32 mouse cellular contexts compared by ENCODE assay signal in the genomic region with DNA sequence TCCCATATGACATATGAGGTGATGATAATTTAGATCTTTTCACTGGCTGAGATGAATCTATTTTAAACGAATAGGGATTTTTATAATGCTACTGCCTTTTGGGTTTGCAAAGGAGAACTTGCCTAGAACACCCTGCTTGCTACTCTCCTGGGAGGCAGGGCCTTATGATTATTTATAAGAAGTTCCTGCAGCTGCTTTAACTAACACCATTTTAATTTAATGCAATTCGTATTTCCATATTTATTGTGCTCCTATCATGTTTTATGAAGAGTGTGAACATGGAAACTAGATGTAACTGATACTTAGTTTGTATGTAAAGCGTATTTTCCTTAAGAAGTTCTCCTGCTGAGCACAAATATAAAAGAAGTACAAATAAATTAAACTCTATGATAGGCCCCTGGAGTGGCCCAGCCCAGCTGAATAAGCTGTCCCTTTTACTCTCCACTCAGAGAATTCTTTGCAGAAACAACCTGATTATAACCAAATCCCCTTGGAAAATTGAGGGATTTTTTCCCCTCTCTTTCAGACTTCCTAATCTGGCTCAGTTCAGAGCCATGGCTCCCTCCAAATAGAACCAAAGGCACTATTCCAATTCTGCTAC.
A peak's percentile ranks its signal among the peaks of the same experiment; 100 is the strongest.
DNase-seq lines count a peak whose midpoint lies in the region; ATAC-seq and TF ChIP-seq lines count a peak whose summit lies in the region.
"Had no signal": no experiment of that assay in that cellular context is flagged by ENCODE, and none has a peak within 500 bp of the region (broad histone marks: within the 10 kb centered on the region; RNA-seq: fewer than 3 reads in every experiment).

No protein-coding gene starts in this region.

- WGBS in forebrain, embryonic 14.5 days: 29% methylated on average over 3 of the region's 3 CpGs
- WGBS in forebrain, postnatal 0 days: 27% methylated on average over 3 of the region's 3 CpGs
- WGBS in midbrain, embryonic 13.5 days: 23% methylated on average over 3 of the region's 3 CpGs
- 28% methylated on average over 3 of the region's 3 CpGs for WGBS in midbrain, embryonic 15.5 days

- H3K4me1 ChIP-seq in forebrain, embryonic 14.5 days (ENCODE audit: control insufficient read depth, insufficient read depth, low read length): no peaks in the 10 kb centered on the region
- no peaks in the 10 kb centered on the region for H3K4me1 ChIP-seq in forebrain, postnatal 0 days (ENCODE audit: insufficient read depth)
- H3K4me1 ChIP-seq in midbrain, embryonic 13.5 days (replicated peaks): peaks cover 7% of the 10 kb centered on the region; the same call in 1 of the 2 replicates
- H3K4me1 ChIP-seq in midbrain, embryonic 15.5 days: peaks cover 5% of the 10 kb centered on the region
- H3K4me1 ChIP-seq: embryonic facial prominence, embryonic 13.5 days; heart, embryonic 10.5 days; heart, embryonic 13.5 days had no signal

- no peak overlapping the region for H3K9ac ChIP-seq in forebrain, embryonic 14.5 days (ENCODE audit: low read length)
- no peak overlapping the region for H3K9ac ChIP-seq in forebrain, postnatal 0 days
- no peak overlapping the region for H3K9ac ChIP-seq in midbrain, embryonic 13.5 days (replicated peaks)
- H3K9ac ChIP-seq in midbrain, embryonic 15.5 days: no peak overlapping the region
- H3K9ac ChIP-seq: embryonic facial prominence, embryonic 13.5 days; heart, embryonic 13.5 days; hindbrain, embryonic 14.5 days had no signal

- DNase-seq in forebrain, embryonic 14.5 days (ENCODE audit: low spot score): peak; percentile 27
- DNase-seq in forebrain, postnatal 0 days: no peak
- no peak for DNase-seq in frontal cortex, postnatal 10 days (ENCODE audit: low spot score in 2 of 2)
- DNase-seq: adrenal gland, postnatal 10 days; adrenal gland, postnatal 36 days; B cell, adult 2 months; cerebellum, adult 11-12 months; cerebellum, adult 8-10 months; cerebellum, postnatal 10 days; cerebellum, postnatal 36 days; embryo, embryonic 11 days; gastrocnemius, postnatal 10 days; gastrocnemius, postnatal 36 days; heart, adult 2 months; heart, postnatal 14 days; heart, postnatal 4 days had no signal

- peak; percentile 26; the same call in 1 of the 2 replicates for ATAC-seq in forebrain, embryonic 14.5 days
- no peak for ATAC-seq in forebrain, postnatal 0 days
- peak; percentile 44; the same call in 1 of the 2 replicates for ATAC-seq in frontal cortex, adult (ENCODE audit: low TSS enrichment)
- peak; percentile 80 for ATAC-seq in midbrain, embryonic 13.5 days
- ATAC-seq in midbrain, embryonic 15.5 days (replicated peaks): no peak
- ATAC-seq in cerebellum, adult (ENCODE audit: insufficient number of reproducible peaks, low FRiP score, low TSS enrichment): no peak
- ATAC-seq: hindbrain, postnatal 0 days; inflammation-experienced regulatory T-cells, adult 6 months; intestine, embryonic 16.5 days; Patski had no signal

- H3K4me3 ChIP-seq in forebrain, embryonic 14.5 days (ENCODE audit: low read depth, low read length): no peak overlapping the region
- no peak overlapping the region for H3K4me3 ChIP-seq in forebrain, postnatal 0 days (ENCODE audit: low read depth, low read length)
- no peak overlapping the region for H3K4me3 ChIP-seq in midbrain, embryonic 13.5 days (replicated peaks)
- H3K4me3 ChIP-seq in midbrain, embryonic 15.5 days: no peak overlapping the region
- H3K4me3 ChIP-seq: embryonic facial prominence, embryonic 10.5 days; embryonic facial prominence, embryonic 13.5 days; erythroblast, embryonic 14.5 days; heart, adult 2 months; heart, embryonic 10.5 days; heart, embryonic 13.5 days had no signal

- no peaks in the 10 kb centered on the region for H3K27me3 ChIP-seq in forebrain, embryonic 14.5 days (replicated peaks; ENCODE audit: control insufficient read depth, insufficient read depth, low read length)
- H3K27me3 ChIP-seq in forebrain, postnatal 0 days (ENCODE audit: insufficient read depth, low read length): no peaks in the 10 kb centered on the region
- H3K27me3 ChIP-seq in midbrain, embryonic 13.5 days: peaks cover 15% of the 10 kb centered on the region
- H3K27me3 ChIP-seq in midbrain, embryonic 15.5 days (replicated peaks): no peaks in the 10 kb centered on the region
- H3K27me3 ChIP-seq: CH12.LX; embryonic facial prominence, embryonic 13.5 days; heart, embryonic 13.5 days had no signal

- H3K36me3 ChIP-seq in forebrain, embryonic 14.5 days (ENCODE audit: control insufficient read depth, insufficient read depth, low read length): no peaks in the 10 kb centered on the region
- no peaks in the 10 kb centered on the region for H3K36me3 ChIP-seq in forebrain, postnatal 0 days (ENCODE audit: insufficient read depth)
- no peaks in the 10 kb centered on the region for H3K36me3 ChIP-seq in midbrain, embryonic 13.5 days
- H3K36me3 ChIP-seq in midbrain, embryonic 15.5 days (replicated peaks): no peaks in the 10 kb centered on the region
- H3K36me3 ChIP-seq: embryonic facial prominence, embryonic 10.5 days; embryonic facial prominence, embryonic 13.5 days; G1E; heart, embryonic 10.5 days; heart, embryonic 13.5 days had no signal

- H3K4me2 ChIP-seq in forebrain, embryonic 14.5 days (ENCODE audit: low read length): no peak overlapping the region
- H3K4me2 ChIP-seq in forebrain, postnatal 0 days (ENCODE audit: low read depth): no peak overlapping the region
- H3K4me2 ChIP-seq in midbrain, embryonic 13.5 days (replicated peaks): no peak overlapping the region
- H3K4me2 ChIP-seq in midbrain, embryonic 15.5 days: no peak overlapping the region
- H3K4me2 ChIP-seq: embryonic facial prominence, embryonic 13.5 days; heart, embryonic 13.5 days; hindbrain, embryonic 14.5 days had no signal

- no peaks in the 10 kb centered on the region for H3K9me3 ChIP-seq in forebrain, embryonic 14.5 days (replicated peaks; ENCODE audit: control insufficient read depth, low read length)
- no peaks in the 10 kb centered on the region for H3K9me3 ChIP-seq in forebrain, postnatal 0 days (ENCODE audit: low read length)
- no peaks in the 10 kb centered on the region for H3K9me3 ChIP-seq in midbrain, embryonic 13.5 days
- H3K9me3 ChIP-seq in midbrain, embryonic 15.5 days: no peaks in the 10 kb centered on the region
- H3K9me3 ChIP-seq: embryonic facial prominence, embryonic 10.5 days; embryonic facial prominence, embryonic 13.5 days; heart, embryonic 10.5 days; heart, embryonic 13.5 days had no signal

- TF ChIP-seq CTCF in forebrain, postnatal 0 days (IDR thresholded peaks at IDR 0.05; ENCODE audit: low read depth): no peak

- H3K27ac ChIP-seq in forebrain, embryonic 14.5 days (ENCODE audit: low read depth, low read length): no peak overlapping the region
- no peak overlapping the region for H3K27ac ChIP-seq in forebrain, postnatal 0 days (ENCODE audit: low read depth, low read length)
- no peak overlapping the region for H3K27ac ChIP-seq in midbrain, embryonic 13.5 days
- H3K27ac ChIP-seq in midbrain, embryonic 15.5 days: no peak overlapping the region
- H3K27ac ChIP-seq: embryonic facial prominence, embryonic 10.5 days; embryonic facial prominence, embryonic 13.5 days; heart, adult 2 months; heart, embryonic 10.5 days; heart, embryonic 13.5 days; hindbrain, embryonic 14.5 days; hindbrain, postnatal 0 days had no signal

Comparison
In these comparisons a context has a peak if more than half of its experiments do, and no peak if none do; other contexts are left out.
1. ATAC-seq: peak in forebrain, embryonic 14.5 days (single experiment), frontal cortex, adult (single experiment) and midbrain, embryonic 13.5 days (single experiment); none in forebrain, postnatal 0 days (single experiment), midbrain, embryonic 15.5 days (single experiment) and cerebellum, adult (single experiment).